Mouse (Mus musculus) myocyte (in vitro differentiated cells): ENCODE results near the gene Mrpl39. TPM values are rescaled to one million over a fixed set of nuclear protein-coding genes. Genes with fewer than 3 reads are reported as not detected.
A peak's percentile ranks its signal among the peaks of the same experiment; 100 is the strongest.

ENCODE experiments used
- H3K27me3 ChIP-seq: one replicate; pipeline ENCODE4 v1.6.1; 2011; ENCODE audit not compliant: control insufficient read depth, insufficient read depth, insufficient read length
- H3K36me3 ChIP-seq: one replicate; pipeline ENCODE4 v1.6.1; 2011; ENCODE audit not compliant: control insufficient read depth, insufficient read depth
- H3K4me2 ChIP-seq: one replicate; pipeline ENCODE4 v1.6.1; 2011; ENCODE audit warnings: low read depth, control low read depth
- H3K4me3 ChIP-seq: one replicate; pipeline ENCODE4 v1.5.1; 2011; ENCODE audit warnings: mild to moderate bottlenecking, control low read depth, moderate library complexity
- H3K79me2 ChIP-seq: one replicate; pipeline ENCODE4 v1.6.1; 2011; ENCODE audit not compliant: control insufficient read depth, insufficient read depth
- H3ac ChIP-seq: one replicate; pipeline ENCODE4 v1.6.1; 2011; ENCODE audit not compliant: control insufficient read depth, insufficient read length
- CEBPB ChIP-seq: IDR thresholded peaks from 2 replicates; pipeline ENCODE4 v1.6.1; 2011; ENCODE audit warnings: mild to moderate bottlenecking, moderate library complexity; ENCODE audit not compliant: poor library complexity, insufficient read depth, severe bottlenecking
- E2F4 ChIP-seq: IDR thresholded peaks from one replicate; pipeline ENCODE4 v1.6.1; 2011; ENCODE audit warnings: mild to moderate bottlenecking, control low read depth, moderate library complexity; ENCODE audit not compliant: insufficient read depth
- MAX ChIP-seq: IDR thresholded peaks from one replicate; pipeline ENCODE4 v1.6.1; 2011; ENCODE audit warnings: low read depth, mild to moderate bottlenecking, control low read depth
- MYOD1 ChIP-seq, 3 experiments: IDR thresholded peaks; one replicate each; pipeline ENCODE4 v1.6.1; 2011; ENCODE audit warnings: control low read depth in 2 of 3, low read depth in 2 of 3, mild to moderate bottlenecking in 2 of 3, moderate library complexity in 1 of 3; ENCODE audit not compliant: insufficient read length in 2 of 3, control insufficient read depth in 1 of 3
- MYOG ChIP-seq, 3 experiments: IDR thresholded peaks; one replicate each; pipeline ENCODE4 v1.6.1; 2011; ENCODE audit warnings: control low read depth in 2 of 3, low read depth in 2 of 3, mild to moderate bottlenecking in 2 of 3; ENCODE audit not compliant: insufficient read length in 2 of 3, control insufficient read depth in 1 of 3, insufficient read depth in 1 of 3
- POLR2A ChIP-seq: IDR thresholded peaks from one replicate; pipeline ENCODE4 v1.6.1; 2011; ENCODE audit warnings: low read depth, mild to moderate bottlenecking, control low read depth, moderate library complexity; ENCODE audit not compliant: insufficient read length
- POLR2AphosphoS2 ChIP-seq: IDR thresholded peaks from one replicate; pipeline ENCODE4 v1.6.1; 2011; ENCODE audit warnings: low read depth, control low read depth; ENCODE audit not compliant: insufficient read length
- REST ChIP-seq: IDR thresholded peaks from one replicate; pipeline ENCODE4 v1.6.1; 2011; ENCODE audit warnings: mild to moderate bottlenecking, control low read depth, moderate library complexity; ENCODE audit not compliant: insufficient read depth, insufficient read length
- SRF ChIP-seq: IDR thresholded peaks from one replicate; pipeline ENCODE4 v1.6.1; 2011; ENCODE audit warnings: low read depth; ENCODE audit not compliant: control insufficient read depth, insufficient read length
- TCF12 ChIP-seq: IDR thresholded peaks from one replicate; pipeline ENCODE4 v1.6.1; 2011; ENCODE audit warnings: mild to moderate bottlenecking, control low read depth; ENCODE audit not compliant: poor library complexity, insufficient read depth, severe bottlenecking
- TCF3 ChIP-seq: IDR thresholded peaks from one replicate; pipeline ENCODE4 v1.6.1; 2011; ENCODE audit warnings: low read depth, control low read depth; ENCODE audit not compliant: insufficient read length
- USF1 ChIP-seq: IDR thresholded peaks from one replicate; pipeline ENCODE4 v1.6.1; 2011; ENCODE audit warnings: low read depth, mild to moderate bottlenecking, control low read depth, moderate library complexity
- polyA plus RNA-seq: library from polyadenylated mRNA; unstranded; fragments of >200 nt; fragmentation: generic; extraction: Trizol; gene quantifications from one replicate; pipeline ENCODE4 v1.2.1, GENCODE M21; 2012; ENCODE audit warnings: missing spikeins

Mrpl39 gene
- polyA plus RNA-seq, 1 experiment = 36.6 TPM

DNA sequence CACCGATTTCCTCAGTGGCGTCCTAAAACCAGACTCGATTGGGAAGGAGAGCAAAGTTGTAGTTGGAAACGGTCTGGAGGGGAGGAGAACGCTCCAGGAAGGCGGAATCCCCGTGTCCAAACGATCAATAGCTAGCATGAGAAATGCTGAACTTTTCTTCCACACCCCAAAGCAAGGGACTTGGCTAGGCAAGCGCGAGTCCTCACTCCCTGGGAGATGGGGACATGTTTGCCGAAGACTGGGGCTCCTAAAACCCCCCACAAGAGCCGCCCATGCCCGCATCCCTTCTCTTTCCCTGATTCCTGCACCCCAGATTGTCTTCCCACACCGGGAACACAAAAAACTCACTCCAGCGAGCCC lies 756 bp downstream of the Mrpl39 start:
- TF ChIP-seq MYOD1 (IDR thresholded peaks at IDR 0.05; ENCODE audit: control insufficient read depth in 1 of 3, insufficient read length in 2 of 3, low read depth in 2 of 3) (no peak), TCF3 (no peak), CEBPB (no peak), POLR2AphosphoS2 (no peak), E2F4 (no peak), MAX (no peak), POLR2A (no peak), REST (no peak), USF1 (no peak), MYOG (IDR thresholded peaks at IDR 0.05; ENCODE audit: control insufficient read depth in 1 of 3, insufficient read depth in 1 of 3, insufficient read length in 2 of 3, low read depth in 2 of 3) (no peak), SRF (no peak), TCF12 (no peak)
- Histone ChIP-seq H3K27me3 (no peaks in the 10 kb centered on the region), H3ac (no peak overlapping the region), H3K36me3 (peaks cover 22% of the 10 kb centered on the region), H3K4me3 (peak overlapping the region; percentile 84), H3K79me2 (peaks cover 14% of the 10 kb centered on the region), H3K4me2 (peak overlapping the region; percentile 96)

DNA sequence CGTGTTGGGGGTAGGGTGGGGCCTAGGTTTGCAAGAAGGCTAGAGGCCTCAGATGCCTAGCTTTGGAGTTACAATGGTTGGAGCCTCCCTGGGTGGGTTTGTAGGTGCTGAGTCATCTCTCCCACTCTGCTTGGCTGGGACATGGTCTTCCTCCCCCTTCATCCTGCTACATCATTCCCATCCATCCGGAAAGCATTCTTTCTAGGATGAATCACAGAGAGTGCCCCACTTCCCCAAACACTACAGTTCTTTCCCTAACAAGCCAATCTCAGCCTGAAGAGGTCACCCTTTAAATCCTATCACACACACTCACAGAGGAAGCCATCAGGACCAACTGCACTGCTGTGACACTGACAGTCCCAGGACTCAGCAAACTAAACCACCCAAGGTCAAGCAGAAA lies 14.9 kb downstream of the Mrpl39 start:
- Histone ChIP-seq H3K36me3 (peaks cover 32% of the 10 kb centered on the region), H3K4me2 (no peak overlapping the region), H3K4me3 (no peak overlapping the region), H3K27me3 (no peaks in the 10 kb centered on the region), H3ac (no peak overlapping the region), H3K79me2 (no peaks in the 10 kb centered on the region)
- TF ChIP-seq SRF (no peak), MYOD1 (IDR thresholded peaks at IDR 0.05; ENCODE audit: control insufficient read depth in 1 of 3, insufficient read length in 2 of 3, low read depth in 2 of 3) (no peak), TCF12 (no peak), MYOG (IDR thresholded peaks at IDR 0.05; ENCODE audit: control insufficient read depth in 1 of 3, insufficient read depth in 1 of 3, insufficient read length in 2 of 3, low read depth in 2 of 3) (no peak), POLR2AphosphoS2 (no peak), POLR2A (no peak), CEBPB (no peak), MAX (no peak), TCF3 (no peak), USF1 (no peak), REST (no peak), E2F4 (no peak)

DNA sequence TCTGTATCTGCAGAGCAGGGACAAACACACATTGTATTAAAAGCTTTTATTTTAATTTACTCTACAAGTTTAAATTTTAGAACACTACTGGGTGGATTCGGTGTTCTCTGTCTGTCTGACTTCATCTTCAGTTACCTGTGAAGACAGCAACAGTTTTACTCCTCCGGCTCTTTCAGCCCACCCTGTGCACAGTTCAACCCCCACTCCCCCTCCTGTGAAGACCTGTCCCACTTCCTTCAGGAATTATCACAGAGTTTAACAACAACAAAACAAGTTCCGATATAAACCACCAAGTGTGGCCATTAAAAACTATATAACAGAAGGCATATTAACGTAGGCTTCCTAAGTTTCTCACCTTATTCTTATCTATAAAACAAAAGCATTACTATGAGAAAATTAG lies 17.3 kb downstream of the Mrpl39 start:
- Histone ChIP-seq H3K79me2 (no peaks in the 10 kb centered on the region), H3K4me3 (no peak overlapping the region), H3K4me2 (no peak overlapping the region), H3K36me3 (peaks cover 29% of the 10 kb centered on the region), H3K27me3 (no peaks in the 10 kb centered on the region), H3ac (no peak overlapping the region)
- TF ChIP-seq USF1 = no peak
- no peak for TF ChIP-seq REST
- TF ChIP-seq CEBPB = no peak
- TF ChIP-seq MAX = no peak
- no peak for TF ChIP-seq POLR2A
- TF ChIP-seq TCF12 = no peak

DNA sequence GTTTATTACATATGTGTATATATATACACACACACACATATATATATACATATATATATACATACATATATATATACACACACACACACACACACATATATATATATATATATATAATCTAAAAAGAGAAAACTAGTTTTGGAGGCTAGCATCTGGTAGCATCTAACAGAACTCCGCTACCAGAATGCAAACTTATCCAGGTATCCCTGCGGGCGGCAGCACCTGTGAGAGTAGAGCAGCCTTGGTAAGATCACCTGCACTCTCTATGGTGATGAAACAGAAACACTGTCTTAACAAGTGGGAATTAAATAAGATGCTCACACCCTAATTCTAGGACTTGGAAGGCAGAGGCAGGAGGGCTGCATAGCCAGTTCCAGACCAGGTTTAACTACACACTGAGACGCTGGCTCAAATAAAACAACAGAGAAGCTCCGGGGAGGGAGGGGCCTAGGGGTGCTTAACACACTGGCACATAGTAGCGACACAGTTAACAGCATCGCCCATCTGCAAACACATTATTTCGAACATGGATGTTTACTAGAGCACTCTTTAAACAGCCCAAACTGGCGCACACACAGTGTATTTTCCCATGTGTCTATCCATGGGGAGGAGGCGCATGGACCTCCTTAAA lies 17.8 kb downstream of the Mrpl39 start:
- no peaks in the 10 kb centered on the region for H3K27me3 ChIP-seq
- H3K36me3 ChIP-seq = peaks cover 23% of the 10 kb centered on the region
- TF ChIP-seq TCF3 (no peak), MYOD1 (IDR thresholded peaks at IDR 0.05; ENCODE audit: control insufficient read depth in 1 of 3, insufficient read length in 2 of 3, low read depth in 2 of 3) (no peak), MYOG (IDR thresholded peaks at IDR 0.05; ENCODE audit: control insufficient read depth in 1 of 3, insufficient read depth in 1 of 3, insufficient read length in 2 of 3, low read depth in 2 of 3) (no peak), MAX (no peak)

DNA sequence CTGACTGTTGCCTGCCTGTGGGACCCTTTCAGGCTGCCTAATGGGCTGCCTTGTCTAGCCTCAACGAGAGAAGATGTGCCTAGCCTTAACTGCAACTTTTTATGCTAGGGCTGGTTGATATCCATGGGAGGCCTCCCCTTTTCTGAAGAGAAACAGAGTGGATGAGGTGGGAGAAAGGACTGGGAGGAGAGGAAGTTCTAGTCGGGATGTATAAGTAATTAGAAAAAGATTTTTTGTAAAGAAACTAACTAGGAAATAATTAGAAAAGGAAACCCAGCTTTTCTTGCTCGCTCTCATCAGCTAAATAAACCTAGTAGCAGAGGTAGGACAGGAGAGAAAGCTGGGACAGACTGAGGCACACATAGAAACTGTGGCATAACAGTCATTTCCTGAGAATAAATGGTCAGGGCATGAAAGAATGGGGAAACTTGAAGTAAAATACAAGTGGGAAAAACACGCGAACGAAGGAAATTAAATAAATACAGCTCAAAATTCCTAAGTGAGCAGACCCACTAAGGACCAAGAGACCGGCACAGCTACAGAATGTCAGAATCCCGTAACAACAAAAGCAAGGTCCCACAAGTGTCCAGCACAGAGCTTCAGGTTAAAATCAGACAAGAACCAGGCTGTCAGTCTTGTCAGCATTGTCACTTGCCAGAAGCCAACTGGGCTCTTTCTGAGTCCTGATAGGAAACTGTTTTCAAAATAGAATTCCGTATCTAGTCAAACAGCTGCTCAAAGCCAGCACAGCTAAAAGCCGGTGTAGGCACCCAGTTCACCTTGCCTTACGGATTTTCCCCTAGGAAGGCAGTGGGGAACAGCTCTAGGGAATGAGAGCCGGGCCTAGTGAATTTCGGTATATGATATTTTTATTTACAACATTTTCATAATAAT lies 18.6 kb downstream of the Mrpl39 start:
- TF ChIP-seq TCF12 (no peak), MYOG (IDR thresholded peaks at IDR 0.05; ENCODE audit: control insufficient read depth in 1 of 3, insufficient read depth in 1 of 3, insufficient read length in 2 of 3, low read depth in 2 of 3) (no peak), MYOD1 (IDR thresholded peaks at IDR 0.05; ENCODE audit: control insufficient read depth in 1 of 3, insufficient read length in 2 of 3, low read depth in 2 of 3) (no peak), E2F4 (no peak), POLR2AphosphoS2 (no peak), POLR2A (no peak), TCF3 (no peak), MAX (no peak), SRF (no peak)
- H3K4me2 ChIP-seq = no peak overlapping the region
- no peaks in the 10 kb centered on the region for H3K27me3 ChIP-seq

More for the DNA sequence above, 17.8 kb downstream of the Mrpl39 start:
- no peak overlapping the region for H3K4me3 ChIP-seq
- no peak overlapping the region for H3K4me2 ChIP-seq
- H3K79me2 ChIP-seq = no peaks in the 10 kb centered on the region
- H3ac ChIP-seq = no peak overlapping the region

More for the DNA sequence above, 18.6 kb downstream of the Mrpl39 start:
- Histone ChIP-seq H3K79me2 (no peaks in the 10 kb centered on the region), H3ac (no peak overlapping the region), H3K4me3 (no peak overlapping the region), H3K36me3 (peaks cover 19% of the 10 kb centered on the region)
